Mouse (Mus musculus) spleen, postnatal 14 days (tissue): ENCODE results near the gene Vamp4.
A peak's percentile ranks its signal among the peaks of the same experiment; 100 is the strongest.

Experiments
- DNase-seq, 2 experiments: peaks; one replicate each; pipeline ENCODE4 v3.0.0; 2021 to 2022; ENCODE audit warnings: low spot score in 2 of 2

Gene Vamp4

GRCm38 (mm10) chr1:162570260-162570748, at the start of gene Vamp4:
Gene Vamp4, plus strand, starts transcription at chr1:162570515.
- DNase-seq, result peak; percentile 83 to 89

GRCm38 (mm10) chr1:162529651-162530050, 40.7 kb upstream of the Vamp4 start:
- no peak for DNase-seq

- DNase-seq, result no peak
Observed at GRCm38 (mm10) chr1:162530666-162531065, 39.6 kb upstream of the Vamp4 start.

GRCm38 (mm10) chr1:162531584-162531983, 38.7 kb upstream of the Vamp4 start:
- DNase-seq, result no peak

- DNase-seq, result no peak
Observed at GRCm38 (mm10) chr1:162532330-162532729, 38.0 kb upstream of the Vamp4 start.

- DNase-seq, result no peak
Observed at GRCm38 (mm10) chr1:162533766-162534560, 36.4 kb upstream of the Vamp4 start.

- DNase-seq, result no peak
Observed at GRCm38 (mm10) chr1:162543231-162543630, 27.1 kb upstream of the Vamp4 start.

GRCm38 (mm10) chr1:162547607-162548006, 22.7 kb upstream of the Vamp4 start:
- no peak for DNase-seq

GRCm38 (mm10) chr1:162548016-162548916, 22.0 kb upstream of the Vamp4 start, which contains the start of gene Mettl13:
Gene Mettl13, minus strand, starts transcription at chr1:162548551.
- DNase-seq, result peak; percentile 67 to 77

- no peak for DNase-seq
Observed at GRCm38 (mm10) chr1:162548917-162549613, 21.2 kb upstream of the Vamp4 start.

GRCm38 (mm10) chr1:162549615-162550283, 20.6 kb upstream of the Vamp4 start:
- no peak for DNase-seq

- no peak for DNase-seq
Observed at GRCm38 (mm10) chr1:162552956-162553355, 17.4 kb upstream of the Vamp4 start.

GRCm38 (mm10) chr1:162554193-162554592, 16.1 kb upstream of the Vamp4 start:
- DNase-seq, result no peak

- DNase-seq, result no peak
Observed at GRCm38 (mm10) chr1:162563236-162563635, 7.1 kb upstream of the Vamp4 start.

- no peak for DNase-seq
Observed at GRCm38 (mm10) chr1:162564992-162565391, 5.3 kb upstream of the Vamp4 start.

- no peak for DNase-seq
Observed at GRCm38 (mm10) chr1:162567351-162567750, 3.0 kb upstream of the Vamp4 start.

GRCm38 (mm10) chr1:162570931-162571601, 751 bp downstream of the Vamp4 start:
- DNase-seq, result peak in 1 of 2 experiments; percentile 10

GRCm38 (mm10) chr1:162575098-162575497, 4.8 kb downstream of the Vamp4 start:
- no peak for DNase-seq

GRCm38 (mm10) chr1:162582884-162583283, 12.6 kb downstream of the Vamp4 start:
- no peak for DNase-seq

- no peak for DNase-seq
Observed at GRCm38 (mm10) chr1:162586282-162586681, 16.0 kb downstream of the Vamp4 start.

- no peak for DNase-seq
Observed at GRCm38 (mm10) chr1:162588606-162589005, 18.3 kb downstream of the Vamp4 start.
